Mouse (Mus musculus) lung, postnatal 0 days (tissue): ENCODE data around the gene Olfr169. TPM values are rescaled to one million over a fixed set of nuclear protein-coding genes. Genes with fewer than 3 reads are reported as not detected.
"Not testable (repeated sequence)": the region's sequence is repeated elsewhere in the genome, so short reads cannot be mapped to it uniquely, and the experiment has no call there.

Experiments used
- ATAC-seq: fragments of 200-750 bp; cut with Nextera tagmentation; 2 replicates; pipeline ENCODE4 v1.8.0; 2017; ENCODE audit warnings: moderate library complexity
- DNase-seq: peaks from one replicate; pipeline ENCODE4 v3.0.0-alpha.2; 2016; ENCODE audit warnings: low spot score
- H3K27ac ChIP-seq: fragments of 300-500 bp; sonication (generic); 2 replicates; pipeline ENCODE4 v1.5.1; 2014; ENCODE audit warnings: antibody characterized with exemption, mild to moderate bottlenecking, low read length, mixed read lengths
- H3K27me3 ChIP-seq: fragments of 300-500 bp; sonication (generic); replicated peaks from 2 replicates; pipeline ENCODE4 v1.6.1; 2014; ENCODE audit warnings: low read length, mixed read lengths; ENCODE audit not compliant: insufficient read depth
- H3K36me3 ChIP-seq: fragments of 300-500 bp; sonication (generic); 2 replicates; pipeline ENCODE4 v1.6.1; 2014; ENCODE audit warnings: low read length, mixed read lengths; ENCODE audit not compliant: insufficient read depth
- H3K4me1 ChIP-seq: fragments of 300-500 bp; sonication (generic); 2 replicates; pipeline ENCODE4 v1.6.1; 2014; ENCODE audit warnings: antibody characterized with exemption, low read depth, low read length, mixed read lengths; ENCODE audit not compliant: insufficient read depth
- H3K4me2 ChIP-seq: fragments of 300-500 bp; sonication (generic); replicated peaks from 2 replicates; pipeline ENCODE4 v1.6.1; 2014; ENCODE audit warnings: low read depth, mild to moderate bottlenecking, low read length, moderate library complexity, mixed read lengths
- H3K4me3 ChIP-seq: fragments of 300-500 bp; sonication (generic); 2 replicates; pipeline ENCODE4 v1.5.1; 2014; ENCODE audit warnings: low read depth, low read length
- H3K9ac ChIP-seq: fragments of 300-500 bp; sonication (generic); replicated peaks from 2 replicates; pipeline ENCODE4 v1.6.1; 2014; ENCODE audit warnings: low read depth, mild to moderate bottlenecking
- H3K9me3 ChIP-seq: fragments of 300-500 bp; sonication (generic); 2 replicates; pipeline ENCODE4 v1.6.1; 2016; ENCODE audit warnings: low read length, mixed read lengths
- CTCF ChIP-seq: IDR thresholded peaks from 2 replicates; pipeline ENCODE4 v1.5.1; 2016; ENCODE audit warnings: antibody characterized with exemption, mild to moderate bottlenecking
- EP300 ChIP-seq: IDR thresholded peaks from 2 replicates; pipeline ENCODE4 v1.6.1; 2016; ENCODE audit warnings: antibody characterized with exemption, mild to moderate bottlenecking, control low read depth
- WGBS: fragments of 180-500 bp; shearing (Covaris S2); extraction: QIAGEN DNeasy Blood & Tissue Kit; methylation state at CpG from one replicate; pipeline ENCODE4 v1.1.7; 2014; 5-methylcytosine and 5-hydroxymethylcytosine counted together
- polyA plus RNA-seq: library from polyadenylated mRNA; unstranded; fragments of >200 nt; fragmentation: Nextera tagmentation; extraction: Ambion mirVana; gene quantifications from 2 replicates; pipeline ENCODE4 v1.2.1, GENCODE M21; 2015

Gene Olfr169
- not detected in 2 replicates for polyA plus RNA-seq

- H3K27me3 ChIP-seq, H3K27ac ChIP-seq, H3K9me3 ChIP-seq, ATAC-seq, H3K4me2 ChIP-seq, H3K36me3 ChIP-seq, DNase-seq, H3K4me1 ChIP-seq, H3K4me3 ChIP-seq, H3K9ac ChIP-seq: not testable (repeated sequence)
- 81% methylated on average over 2 of the region's 2 CpGs for WGBS
These were observed at the start of gene Olfr169 for GRCm38 (mm10) chr16:19571709-19572108. Gene Olfr169, minus strand, starts transcription at chr16:19571809.

- H3K27ac ChIP-seq, H3K27me3 ChIP-seq, H3K4me2 ChIP-seq, H3K9ac ChIP-seq, H3K4me3 ChIP-seq, H3K36me3 ChIP-seq, H3K4me1 ChIP-seq, H3K9me3 ChIP-seq, ATAC-seq, DNase-seq: not testable (repeated sequence)
- WGBS: 79% methylated on average over 2 of the region's 2 CpGs
These were observed 40.2 kb upstream of the Olfr169 start, which contains the start of gene Olfr170 for GRCm38 (mm10) chr16:19611782-19612181. Gene Olfr170, minus strand, starts transcription at chr16:19611882.

- H3K27ac ChIP-seq: no peak overlapping the region
- DNase-seq (no peak), ATAC-seq (no peak)
- no peaks in the 10 kb centered on the region for H3K4me1 ChIP-seq
- 41% methylated on average over 2 of the region's 2 CpGs for WGBS
- no peak overlapping the region for H3K4me2 ChIP-seq
- H3K4me3 ChIP-seq: no peak overlapping the region
- TF ChIP-seq EP300 (no peak), CTCF (no peak)
- H3K9ac ChIP-seq: no peak overlapping the region
- H3K36me3 ChIP-seq: no peaks in the 10 kb centered on the region
- H3K9me3 ChIP-seq: no peaks in the 10 kb centered on the region
- H3K27me3 ChIP-seq: no peaks in the 10 kb centered on the region
These were observed 31.6 kb upstream of the Olfr169 start for GRCm38 (mm10) chr16:19603166-19603565.

GRCm38 (mm10) chr16:19553429-19553828 lies 18.2 kb downstream of the Olfr169 start:
- 69% methylated on average over 7 of the region's 7 CpGs for WGBS
- not testable (repeated sequence) for H3K9ac ChIP-seq, H3K36me3 ChIP-seq, ATAC-seq, H3K4me2 ChIP-seq, H3K27me3 ChIP-seq, H3K4me3 ChIP-seq, H3K9me3 ChIP-seq, H3K4me1 ChIP-seq, H3K27ac ChIP-seq, DNase-seq

GRCm38 (mm10) chr16:19552246-19552645 lies 19.4 kb downstream of the Olfr169 start:
- H3K4me3 ChIP-seq, H3K27me3 ChIP-seq, ATAC-seq, H3K36me3 ChIP-seq, DNase-seq, H3K27ac ChIP-seq, H3K9ac ChIP-seq, H3K4me1 ChIP-seq, H3K9me3 ChIP-seq, H3K4me2 ChIP-seq: not testable (repeated sequence)
- WGBS: 83% methylated on average over 3 of the region's 3 CpGs

GRCm38 (mm10) chr16:19535455-19535854 lies 36.2 kb downstream of the Olfr169 start, which contains the start of gene Olfr168:
Gene Olfr168, minus strand, starts transcription at chr16:19535555.
- no peak within 1 kb of the TSS for H3K9ac ChIP-seq
- H3K4me3 ChIP-seq: no peak within 1 kb of the TSS
- H3K27me3 ChIP-seq: no peaks in the 10 kb centered on the region
- no peak within 1 kb of the TSS for H3K4me2 ChIP-seq
- H3K9me3 ChIP-seq: no peaks in the 10 kb centered on the region
- ATAC-seq: no peak
- TF ChIP-seq CTCF: no peak
- TF ChIP-seq EP300: no peak
- H3K36me3 ChIP-seq: no peaks in the 10 kb centered on the region
- H3K4me1 ChIP-seq: no peaks in the 10 kb centered on the region
- no peak within 1 kb of the TSS for H3K27ac ChIP-seq
- DNase-seq: no peak

- no peaks in the 10 kb centered on the region for H3K36me3 ChIP-seq
- no peaks in the 10 kb centered on the region for H3K4me1 ChIP-seq
- no peak within 1 kb of the TSS for H3K4me2 ChIP-seq
- no peak within 1 kb of the TSS for H3K27ac ChIP-seq
- no peak within 1 kb of the TSS for H3K9ac ChIP-seq
- DNase-seq: no peak
- 66% methylated on average over 2 of the region's 2 CpGs for WGBS
- no peak within 1 kb of the TSS for H3K4me3 ChIP-seq
- no peak for ATAC-seq
- H3K27me3 ChIP-seq: no peaks in the 10 kb centered on the region
- TF ChIP-seq CTCF (no peak), EP300 (no peak)
- no peaks in the 10 kb centered on the region for H3K9me3 ChIP-seq
These were observed 49.4 kb downstream of the Olfr169 start, which contains the start of gene Olfr167 for GRCm38 (mm10) chr16:19522166-19522565. Gene Olfr167, minus strand, starts transcription at chr16:19522266.

Other genes with a start within 250 kb of the Olfr169 start
- not detected in 2 replicates for gene Olfr165, start 148.7 kb downstream of the Olfr169 start, polyA plus RNA-seq
- not detected in 2 replicates for gene Olfr166, start 88.1 kb downstream of the Olfr169 start, polyA plus RNA-seq
- gene Olfr167, start 49.5 kb downstream of the Olfr169 start, polyA plus RNA-seq: not detected in 2 replicates
- gene Olfr168, start 36.3 kb downstream of the Olfr169 start, polyA plus RNA-seq: not detected in 2 replicates
- not detected in 2 replicates for gene Olfr170, start 40.1 kb upstream of the Olfr169 start, polyA plus RNA-seq
- gene Olfr171, start 58.1 kb upstream of the Olfr169 start, polyA plus RNA-seq: 0.19 TPM in 1 of 2 replicates, not detected in the other
- 145 and 188 TPM in 2 replicates for gene Lamp3, start 134.6 kb upstream of the Olfr169 start, polyA plus RNA-seq
- gene B3gnt5, start 188.4 kb upstream of the Olfr169 start, polyA plus RNA-seq: 3.4 and 4.7 TPM in 2 replicates